Mouse (Mus musculus) bone marrow macrophage, adult 2 months (primary cell): Measurements from ENCODE around the gene Gnat1.

Source experiments
- CTCF ChIP-seq: IDR thresholded peaks from 2 replicates; pipeline ENCODE4 v1.5.1; 2012; ENCODE audit warnings: low read depth, mild to moderate bottlenecking, low read length, moderate library complexity
- POLR2A ChIP-seq: IDR thresholded peaks from 2 replicates; pipeline ENCODE4 v1.6.1; 2012; ENCODE audit warnings: mild to moderate bottlenecking, low read depth, low read length, borderline replicate concordance

GRCm38 (mm10) chr9:107635279-107636028 is 44.1 kb downstream of the Gnat1 start, which contains the start of gene Gnai2:
- TF ChIP-seq CTCF = no peak
- TF ChIP-seq POLR2A = peak; percentile 69; the same call in 1 of the 2 replicates
